Mouse (Mus musculus) urinary bladder, postnatal 25 days (tissue): ENCODE data around the gene Atp11c.
A peak's percentile ranks its signal among the peaks of the same experiment; 100 is the strongest.

ENCODE experiments used
- DNase-seq: peaks from one replicate; pipeline ENCODE4 v3.0.0; 2022; ENCODE audit warnings: low spot score

Gene Atp11c

GRCm38 (mm10) chrX:60592598-60592997 lies at the start of gene Atp11c:
TSS of gene Atp11c (minus strand) at chrX:60592698.
- no peak for DNase-seq

- peak; percentile 4 for DNase-seq
These were observed 16.7 kb upstream of the Atp11c start for GRCm38 (mm10) chrX:60609202-60609601.

GRCm38 (mm10) chrX:60570539-60570938 lies 22.0 kb downstream of the Atp11c start:
- no peak for DNase-seq

GRCm38 (mm10) chrX:60569047-60569446 lies 23.5 kb downstream of the Atp11c start:
- no peak for DNase-seq

- no peak for DNase-seq
These were observed 37.3 kb downstream of the Atp11c start for GRCm38 (mm10) chrX:60555242-60555641.

GRCm38 (mm10) chrX:60547444-60548304 lies 44.8 kb downstream of the Atp11c start:
- peak; percentile 17 for DNase-seq

- DNase-seq: no peak
These were observed 45.4 kb downstream of the Atp11c start for GRCm38 (mm10) chrX:60547098-60547443.

GRCm38 (mm10) chrX:60545906-60546305 lies 46.6 kb downstream of the Atp11c start:
- DNase-seq: no peak

- no peak for DNase-seq
These were observed 47.1 kb downstream of the Atp11c start for GRCm38 (mm10) chrX:60545444-60545843.

GRCm38 (mm10) chrX:60544098-60544497 lies 48.4 kb downstream of the Atp11c start:
- no peak for DNase-seq

- no peak for DNase-seq
These were observed 49.6 kb downstream of the Atp11c start for GRCm38 (mm10) chrX:60542901-60543300.

- DNase-seq: no peak
These were observed 53.3 kb downstream of the Atp11c start, which contains the start of gene Gm7073 for GRCm38 (mm10) chrX:60539149-60539548. TSS of gene Gm7073 (minus strand) at chrX:60539249.

GRCm38 (mm10) chrX:60503995-60504394 lies 88.5 kb downstream of the Atp11c start:
- peak; percentile 4 for DNase-seq

- no peak for DNase-seq
These were observed 94.7 kb downstream of the Atp11c start for GRCm38 (mm10) chrX:60497750-60498149.

- DNase-seq: no peak
These were observed 97.2 kb downstream of the Atp11c start for GRCm38 (mm10) chrX:60495308-60495707.

GRCm38 (mm10) chrX:60463786-60464185 lies 128.7 kb downstream of the Atp11c start:
- no peak for DNase-seq

- DNase-seq: no peak
These were observed 177.9 kb downstream of the Atp11c start for GRCm38 (mm10) chrX:60414563-60415111.

- DNase-seq: no peak
These were observed 186.8 kb downstream of the Atp11c start for GRCm38 (mm10) chrX:60405681-60406080.

GRCm38 (mm10) chrX:60404668-60405044 lies 187.8 kb downstream of the Atp11c start:
- peak; percentile 64 for DNase-seq

- DNase-seq: peak; percentile 59
These were observed 188.5 kb downstream of the Atp11c start for GRCm38 (mm10) chrX:60403764-60404667.

GRCm38 (mm10) chrX:60403062-60403763 lies 189.3 kb downstream of the Atp11c start:
- DNase-seq: peak; percentile 3

GRCm38 (mm10) chrX:60394292-60394691 lies 198.2 kb downstream of the Atp11c start:
- no peak for DNase-seq
